Mouse (Mus musculus): Measurements from ENCODE around the gene Camk1. TPM values are rescaled to one million over a fixed set of nuclear protein-coding genes. Genes with fewer than 3 reads are reported as not detected.
A peak's percentile ranks its signal among the peaks of the same experiment; 100 is the strongest.

Camk1 gene
- polyA plus RNA-seq, 1 experiment from 2014 or later: 18.2 TPM

- peaks cover 64% of the 10 kb centered on the region for H3K4me1 ChIP-seq (replicated peaks)
- H3K9me3 ChIP-seq (replicated peaks): no peaks in the 10 kb centered on the region
- 1% methylated on average over 61 of the region's 61 CpGs for WGBS (ENCODE audit: insufficient replicate concordance)
- H3K36me3 ChIP-seq (replicated peaks): peaks cover 53% of the 10 kb centered on the region
- peak within 1 kb of the TSS; percentile 85 for H3K9ac ChIP-seq
- H3K27ac ChIP-seq (replicated peaks): peak within 1 kb of the TSS; percentile 97
- ATAC-seq (ENCODE audit: insufficient read depth): peak; percentile 93
- H3K4me2 ChIP-seq: peak within 1 kb of the TSS; percentile 82
- H3K4me3 ChIP-seq (replicated peaks): peak within 1 kb of the TSS; percentile 89
- H3K27me3 ChIP-seq: no peaks in the 10 kb centered on the region
These were observed 34.0 kb upstream of the Camk1 start, which contains the start of the genes Tada3 and Arpc4 for GRCm38 (mm10) chr6:113377496-113378385. Gene Tada3, minus strand, starts transcription at chr6:113377883. Gene Arpc4, plus strand, starts transcription at chr6:113378115.

GRCm38 (mm10) chr6:113377172-113377495 lies 33.4 kb upstream of the Camk1 start:
- Histone ChIP-seq H3K9ac (peak overlapping the region; percentile 85), H3K4me3 (replicated peaks) (peak overlapping the region; percentile 89), H3K27me3 (no peaks in the 10 kb centered on the region), H3K27ac (replicated peaks) (peak overlapping the region; percentile 97), H3K4me2 (peak overlapping the region; percentile 82), H3K36me3 (replicated peaks) (peaks cover 53% of the 10 kb centered on the region), H3K9me3 (replicated peaks) (no peaks in the 10 kb centered on the region), H3K4me1 (replicated peaks) (peaks cover 69% of the 10 kb centered on the region)
- no peak for ATAC-seq (ENCODE audit: insufficient read depth)
- 3% methylated on average over 7 of the region's 7 CpGs for WGBS (ENCODE audit: insufficient replicate concordance)

GRCm38 (mm10) chr6:113373491-113373890 lies 29.7 kb upstream of the Camk1 start:
- Histone ChIP-seq H3K27me3 (no peaks in the 10 kb centered on the region), H3K4me3 (replicated peaks) (no peak overlapping the region; the same call in 1 of the 2 replicates), H3K9me3 (replicated peaks) (no peaks in the 10 kb centered on the region), H3K9ac (0 out of 2 replicates have a peak overlapping the region, but pooled peaks have one; percentile 10), H3K36me3 (replicated peaks) (peaks cover 69% of the 10 kb centered on the region), H3K4me2 (peak overlapping the region; percentile 35), H3K4me1 (replicated peaks) (peaks cover 41% of the 10 kb centered on the region), H3K27ac (replicated peaks) (peak overlapping the region; percentile 73)
- 35% methylated on average over 4 of the region's 4 CpGs for WGBS (ENCODE audit: insufficient replicate concordance)
- no peak for ATAC-seq (ENCODE audit: insufficient read depth)

GRCm38 (mm10) chr6:113370194-113370929 lies 26.6 kb upstream of the Camk1 start:
- Histone ChIP-seq H3K9ac (no peak overlapping the region), H3K9me3 (replicated peaks) (no peaks in the 10 kb centered on the region), H3K4me1 (replicated peaks) (peaks cover 27% of the 10 kb centered on the region), H3K4me2 (no peak overlapping the region), H3K4me3 (replicated peaks) (no peak overlapping the region), H3K27ac (replicated peaks) (no peak overlapping the region), H3K36me3 (replicated peaks) (peaks cover 80% of the 10 kb centered on the region), H3K27me3 (no peaks in the 10 kb centered on the region)
- WGBS (ENCODE audit: insufficient replicate concordance): 82% methylated on average over 20 of the region's 20 CpGs
- no peak for ATAC-seq (ENCODE audit: insufficient read depth)

- H3K4me2 ChIP-seq: no peak overlapping the region
- H3K4me3 ChIP-seq (replicated peaks): no peak overlapping the region
- peaks cover 13% of the 10 kb centered on the region for H3K4me1 ChIP-seq (replicated peaks)
- peaks cover 67% of the 10 kb centered on the region for H3K36me3 ChIP-seq (replicated peaks)
- no peaks in the 10 kb centered on the region for H3K9me3 ChIP-seq (replicated peaks)
- no peak for ATAC-seq (ENCODE audit: insufficient read depth)
- H3K9ac ChIP-seq: no peak overlapping the region
- no peaks in the 10 kb centered on the region for H3K27me3 ChIP-seq
- WGBS (ENCODE audit: insufficient replicate concordance): 80% methylated on average over 5 of the region's 5 CpGs
- H3K27ac ChIP-seq (replicated peaks): no peak overlapping the region
These were observed 24.8 kb upstream of the Camk1 start for GRCm38 (mm10) chr6:113368577-113368976.

DNA sequence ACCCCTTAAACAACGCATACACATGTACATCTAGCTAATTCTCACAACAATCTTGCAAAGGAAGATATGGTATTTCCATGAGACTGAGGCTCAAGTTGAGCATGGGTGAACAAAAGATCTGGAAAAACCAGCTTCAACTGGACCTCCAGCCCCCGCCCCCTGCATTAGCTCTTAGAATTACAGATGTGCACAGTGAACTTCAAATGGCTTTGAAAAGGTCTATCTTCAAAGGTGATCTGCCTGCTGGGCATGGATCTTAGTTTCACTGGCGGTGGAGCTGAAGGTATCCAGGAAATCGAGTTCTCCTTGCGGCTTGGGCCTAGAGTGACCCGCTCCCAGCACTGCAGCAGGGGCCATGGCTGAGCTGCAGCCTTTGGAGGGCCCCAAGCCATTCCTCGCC lies 24.3 kb upstream of the Camk1 start:
- Histone ChIP-seq H3K27ac (replicated peaks) (no peak overlapping the region), H3K36me3 (replicated peaks) (peaks cover 62% of the 10 kb centered on the region), H3K4me3 (replicated peaks) (no peak overlapping the region), H3K4me1 (replicated peaks) (peaks cover 9% of the 10 kb centered on the region), H3K9ac (no peak overlapping the region), H3K27me3 (no peaks in the 10 kb centered on the region), H3K4me2 (no peak overlapping the region), H3K9me3 (replicated peaks) (no peaks in the 10 kb centered on the region)
- WGBS (ENCODE audit: insufficient replicate concordance): 84% methylated on average over 7 of the region's 7 CpGs
- no peak for ATAC-seq (ENCODE audit: insufficient read depth)

DNA sequence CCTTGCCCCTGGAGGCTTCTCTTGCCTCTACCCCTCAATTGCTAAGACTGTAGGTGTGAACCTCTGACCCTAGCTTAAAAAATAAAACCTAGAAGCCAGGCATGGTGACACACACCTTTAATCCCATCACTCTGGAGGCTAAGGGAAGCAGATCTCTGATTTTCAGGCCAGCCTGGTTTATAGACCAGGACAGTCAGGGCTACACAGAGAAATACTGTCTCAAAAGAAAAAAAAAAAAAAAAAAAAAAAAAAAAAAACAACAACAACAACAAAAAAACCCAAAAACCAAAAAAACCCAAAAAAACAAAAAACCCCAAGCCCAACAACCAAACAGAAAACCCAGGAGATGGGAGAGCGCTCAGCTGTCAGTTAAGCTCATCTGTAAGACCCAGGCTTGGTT lies 23.8 kb upstream of the Camk1 start:
- Histone ChIP-seq H3K4me2 (no peak overlapping the region), H3K9me3 (replicated peaks) (no peaks in the 10 kb centered on the region), H3K9ac (no peak overlapping the region), H3K27ac (replicated peaks) (no peak overlapping the region), H3K27me3 (no peaks in the 10 kb centered on the region), H3K4me1 (replicated peaks) (peaks cover 3% of the 10 kb centered on the region), H3K36me3 (replicated peaks) (peaks cover 57% of the 10 kb centered on the region), H3K4me3 (replicated peaks) (no peak overlapping the region)
- 98% methylated on average over 1 of the region's 1 CpGs for WGBS (ENCODE audit: insufficient replicate concordance)
- no peak for ATAC-seq (ENCODE audit: insufficient read depth)

DNA sequence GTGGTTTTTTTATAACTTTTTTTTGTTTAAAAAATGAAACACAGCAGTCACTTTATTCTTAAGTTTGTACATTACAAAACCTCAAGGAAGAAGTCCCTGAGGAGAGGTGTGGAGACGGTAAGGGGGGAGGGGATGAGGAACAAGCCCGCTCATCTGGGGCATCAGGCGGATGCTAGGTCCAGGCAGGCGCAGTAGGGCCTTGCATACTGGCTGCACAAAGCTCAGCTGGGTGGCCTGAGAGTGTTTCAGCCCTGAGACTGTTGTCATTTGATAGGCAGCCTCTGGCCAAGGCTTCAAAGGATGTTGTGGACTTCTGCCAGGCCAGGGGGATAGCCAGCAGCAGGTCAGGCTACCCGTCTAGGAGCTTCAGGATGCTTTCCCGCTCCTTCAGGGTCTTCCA lies 22.9 kb upstream of the Camk1 start:
- H3K4me3 ChIP-seq (replicated peaks): no peak overlapping the region
- peaks cover 47% of the 10 kb centered on the region for H3K36me3 ChIP-seq (replicated peaks)
- H3K9ac ChIP-seq: no peak overlapping the region
- no peak overlapping the region for H3K27ac ChIP-seq (replicated peaks)
- no peaks in the 10 kb centered on the region for H3K27me3 ChIP-seq
- H3K4me1 ChIP-seq (replicated peaks): no peaks in the 10 kb centered on the region
- 87% methylated on average over 6 of the region's 6 CpGs for WGBS (ENCODE audit: insufficient replicate concordance)
- no peaks in the 10 kb centered on the region for H3K9me3 ChIP-seq (replicated peaks)
- ATAC-seq (ENCODE audit: insufficient read depth): no peak
- no peak overlapping the region for H3K4me2 ChIP-seq

- 66% methylated on average over 8 of the region's 8 CpGs for WGBS (ENCODE audit: insufficient replicate concordance)
- Histone ChIP-seq H3K4me3 (replicated peaks) (no peak overlapping the region), H3K27me3 (no peaks in the 10 kb centered on the region), H3K36me3 (replicated peaks) (peaks cover 27% of the 10 kb centered on the region), H3K4me1 (replicated peaks) (no peaks in the 10 kb centered on the region), H3K9ac (no peak overlapping the region), H3K4me2 (no peak overlapping the region), H3K9me3 (replicated peaks) (no peaks in the 10 kb centered on the region), H3K27ac (replicated peaks) (no peak overlapping the region)
- no peak for ATAC-seq (ENCODE audit: insufficient read depth)
These were observed 20.8 kb upstream of the Camk1 start for GRCm38 (mm10) chr6:113364518-113365135.

DNA sequence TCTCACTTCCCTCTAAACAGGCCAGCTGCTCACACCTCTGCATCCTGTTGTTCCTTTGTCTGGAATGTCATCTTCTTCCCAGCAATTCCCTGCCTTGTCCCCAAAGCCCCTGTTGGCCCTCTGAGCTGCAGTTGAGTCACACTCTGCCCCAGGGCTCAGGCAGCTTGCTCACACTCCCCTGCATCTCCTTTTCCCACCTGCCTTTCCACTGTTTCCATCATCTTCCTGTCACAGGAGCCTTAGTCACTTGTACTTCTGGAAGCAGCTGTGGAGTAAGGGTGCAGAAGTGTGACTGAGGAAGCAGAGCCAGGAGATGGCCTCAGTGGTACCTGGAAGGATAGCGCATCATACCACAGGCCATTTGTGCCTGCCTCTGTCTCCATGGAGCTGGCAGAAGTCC lies 18.5 kb upstream of the Camk1 start:
- Histone ChIP-seq H3K4me1 (replicated peaks) (no peaks in the 10 kb centered on the region), H3K27ac (replicated peaks) (no peak overlapping the region), H3K27me3 (no peaks in the 10 kb centered on the region), H3K36me3 (replicated peaks) (peaks cover 10% of the 10 kb centered on the region), H3K9me3 (replicated peaks) (no peaks in the 10 kb centered on the region), H3K4me2 (no peak overlapping the region), H3K4me3 (replicated peaks) (no peak overlapping the region), H3K9ac (no peak overlapping the region)
- whole genome bisulfite sequencing (ENCODE audit: insufficient replicate concordance): 87% methylated on average over 1 of the region's 1 CpGs
- no peak for ATAC-seq (ENCODE audit: insufficient read depth)

DNA sequence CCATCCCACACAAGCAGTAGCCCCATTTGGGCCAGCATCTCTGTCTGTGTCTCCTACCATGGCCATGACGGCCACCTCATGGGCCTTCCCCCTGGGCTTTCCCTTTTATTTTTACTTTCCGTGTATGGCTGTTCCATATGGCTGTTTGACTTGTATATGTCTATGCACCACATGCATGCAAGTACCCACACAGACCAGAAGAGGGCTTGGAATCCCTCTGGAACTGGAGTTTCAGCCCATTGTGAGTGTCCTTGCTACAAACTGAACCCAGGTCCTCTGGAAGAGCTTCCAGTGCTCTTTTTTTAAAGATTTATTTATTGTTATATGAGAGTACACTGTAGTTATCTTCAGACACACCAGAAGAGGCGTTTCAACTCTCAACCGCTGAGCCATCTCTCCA lies 17.7 kb upstream of the Camk1 start:
- Histone ChIP-seq H3K36me3 (replicated peaks) (peaks cover 3% of the 10 kb centered on the region; the same call in 1 of the 2 replicates), H3K9me3 (replicated peaks) (no peaks in the 10 kb centered on the region), H3K4me2 (no peak overlapping the region), H3K9ac (no peak overlapping the region), H3K27ac (replicated peaks) (no peak overlapping the region), H3K4me3 (replicated peaks) (no peak overlapping the region), H3K4me1 (replicated peaks) (no peaks in the 10 kb centered on the region), H3K27me3 (no peaks in the 10 kb centered on the region)
- ATAC-seq (ENCODE audit: insufficient read depth): no peak
- WGBS (ENCODE audit: insufficient replicate concordance): 66% methylated on average over 4 of the region's 4 CpGs

Measured in liver, embryonic 15.5 days (tissue).